Mouse (Mus musculus): ENCODE data around the gene Syt7. TPM values are rescaled to one million over a fixed set of nuclear protein-coding genes. Genes with fewer than 3 reads are reported as not detected.

Syt7 gene
- total RNA-seq, 2 experiments from 2014 or later: 258 to 328 TPM

GRCm38 (mm10) chr19:10379978-10380377 is 8.9 kb upstream of the Syt7 start:
- DNase-seq (ENCODE audit: extremely low spot score in 1 of 2, low spot score in 1 of 2): no peak

GRCm38 (mm10) chr19:10387660-10388059 is 1.2 kb upstream of the Syt7 start:
- DNase-seq (ENCODE audit: extremely low spot score in 1 of 2, low spot score in 1 of 2): no peak

GRCm38 (mm10) chr19:10389391-10390098 is 655 bp downstream of the Syt7 start:
- DNase-seq (ENCODE audit: extremely low spot score in 1 of 2, low spot score in 1 of 2): peak in 1 of 2 experiments; percentile 41

- no peak for DNase-seq (ENCODE audit: extremely low spot score in 1 of 2, low spot score in 1 of 2)
Measured at GRCm38 (mm10) chr19:10390099-10390680, 1.3 kb downstream of the Syt7 start.

- no peak for DNase-seq (ENCODE audit: extremely low spot score in 1 of 2, low spot score in 1 of 2)
Measured at GRCm38 (mm10) chr19:10391028-10391427, 2.1 kb downstream of the Syt7 start.

- DNase-seq (ENCODE audit: extremely low spot score in 1 of 2, low spot score in 1 of 2): no peak
Measured at GRCm38 (mm10) chr19:10391995-10392394, 3.1 kb downstream of the Syt7 start.

GRCm38 (mm10) chr19:10393471-10393870 is 4.6 kb downstream of the Syt7 start:
- DNase-seq (ENCODE audit: extremely low spot score in 1 of 2, low spot score in 1 of 2): no peak

GRCm38 (mm10) chr19:10393874-10394500 is 5.1 kb downstream of the Syt7 start:
- no peak for DNase-seq (ENCODE audit: extremely low spot score in 1 of 2, low spot score in 1 of 2)

- DNase-seq (ENCODE audit: extremely low spot score in 1 of 2, low spot score in 1 of 2): peak in 1 of 2 experiments; percentile 36
Measured at GRCm38 (mm10) chr19:10395174-10395573, 6.3 kb downstream of the Syt7 start.

- DNase-seq (ENCODE audit: extremely low spot score in 1 of 2, low spot score in 1 of 2): no peak
Measured at GRCm38 (mm10) chr19:10396962-10397361, 8.1 kb downstream of the Syt7 start.

GRCm38 (mm10) chr19:10397479-10398153 is 8.7 kb downstream of the Syt7 start:
- DNase-seq (ENCODE audit: extremely low spot score in 1 of 2, low spot score in 1 of 2): no peak

- peak; percentile 41 to 51 for DNase-seq (ENCODE audit: extremely low spot score in 1 of 2, low spot score in 1 of 2)
Measured at GRCm38 (mm10) chr19:10398296-10398695, 9.4 kb downstream of the Syt7 start.

- peak; percentile 49 to 62 for DNase-seq (ENCODE audit: extremely low spot score in 1 of 2, low spot score in 1 of 2)
Measured at GRCm38 (mm10) chr19:10402771-10403494, 14.0 kb downstream of the Syt7 start.

GRCm38 (mm10) chr19:10403593-10404380 is 14.9 kb downstream of the Syt7 start:
- DNase-seq (ENCODE audit: extremely low spot score in 1 of 2, low spot score in 1 of 2): no peak

- DNase-seq (ENCODE audit: extremely low spot score in 1 of 2, low spot score in 1 of 2): no peak
Measured at GRCm38 (mm10) chr19:10404424-10404823, 15.5 kb downstream of the Syt7 start.

- no peak for DNase-seq (ENCODE audit: extremely low spot score in 1 of 2, low spot score in 1 of 2)
Measured at GRCm38 (mm10) chr19:10404911-10405310, 16.0 kb downstream of the Syt7 start.

- DNase-seq (ENCODE audit: extremely low spot score in 1 of 2, low spot score in 1 of 2): no peak
Measured at GRCm38 (mm10) chr19:10413701-10414242, 24.9 kb downstream of the Syt7 start.

- DNase-seq (ENCODE audit: extremely low spot score in 1 of 2, low spot score in 1 of 2): no peak
Measured at GRCm38 (mm10) chr19:10415508-10415907, 26.6 kb downstream of the Syt7 start.

GRCm38 (mm10) chr19:10416889-10417288 is 28.0 kb downstream of the Syt7 start:
- no peak for DNase-seq (ENCODE audit: extremely low spot score in 1 of 2, low spot score in 1 of 2)

All from layer of hippocampus, postnatal 25 days (tissue).